In the genomic region with DNA sequence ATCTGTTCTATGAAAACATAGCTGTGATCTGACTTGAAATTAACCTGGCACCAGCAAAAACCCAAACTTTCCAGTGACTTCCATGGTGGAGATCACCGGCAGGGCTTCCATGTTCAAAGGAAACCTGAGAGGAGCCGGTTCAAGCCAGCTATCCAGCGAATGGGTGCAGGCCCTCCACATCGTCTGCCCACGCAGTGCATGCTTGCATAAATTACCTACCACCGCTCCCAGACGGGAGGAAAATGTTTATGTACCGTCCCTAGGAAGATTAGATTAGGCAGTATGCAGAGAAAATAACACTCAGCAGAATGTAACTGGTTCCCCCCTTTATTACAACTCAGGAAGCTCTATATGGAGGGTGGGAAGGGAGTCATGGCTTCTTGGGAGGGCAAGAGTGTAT, we compare ENCODE assay signal across 25 mouse cellular contexts.
DNase-seq lines count a peak whose midpoint lies in the region; ATAC-seq and TF ChIP-seq lines count a peak whose summit lies in the region.
"Had no signal": no experiment of that assay in that cellular context is flagged by ENCODE, and none has a peak within 500 bp of the region (broad histone marks: within the 10 kb centered on the region; RNA-seq: fewer than 3 reads in every experiment).

No protein-coding gene starts in this region.

- no peak for DNase-seq in heart, embryonic 10.5 days (ENCODE audit: low spot score)
- DNase-seq in heart, postnatal 14 days, result no peak
- no peak for DNase-seq in kidney, postnatal 25 days
- DNase-seq in lung, embryonic 14.5 days, result no peak
- DNase-seq in lung, postnatal 36 days, result no peak
- no peak for DNase-seq in cerebellum, adult 11-12 months
- DNase-seq: adrenal gland, postnatal 10 days; cerebellum, adult 9-10 months; embryo, embryonic 11 days; gastrocnemius, postnatal 14 days; layer of hippocampus, adult 9-11 months; right cerebral cortex, postnatal 4 days; thymus, adult 2 months; thymus, postnatal 36 days had no signal

- 42% methylated on average over 8 of the region's 8 CpGs for WGBS in heart, embryonic 10.5 days
- WGBS in kidney, embryonic 15.5 days, result 6% methylated on average over 8 of the region's 8 CpGs
- WGBS in lung, embryonic 14.5 days, result 40% methylated on average over 8 of the region's 8 CpGs

- H3K4me3 ChIP-seq in heart, embryonic 10.5 days, result no peak overlapping the region
- no peak overlapping the region for H3K4me3 ChIP-seq in kidney, embryonic 15.5 days (replicated peaks)
- no peak overlapping the region for H3K4me3 ChIP-seq in lung, embryonic 14.5 days (ENCODE audit: low read depth, low read length)
- H3K4me3 ChIP-seq: liver, embryonic 15.5 days; lung, embryonic 15.5 days; midbrain, embryonic 13.5 days; neural tube, embryonic 13.5 days had no signal

- intact Hi-C loops in heart, postnatal 14 days (cut with DNase I), result no loop called here

- no peaks in the 10 kb centered on the region for H3K9me3 ChIP-seq in heart, embryonic 10.5 days
- H3K9me3 ChIP-seq in kidney, embryonic 15.5 days (replicated peaks), result no peaks in the 10 kb centered on the region
- H3K9me3 ChIP-seq in lung, embryonic 14.5 days (ENCODE audit: low read depth, low read length), result no peaks in the 10 kb centered on the region
- H3K9me3 ChIP-seq: liver, embryonic 15.5 days; lung, embryonic 15.5 days; midbrain, embryonic 13.5 days; neural tube, embryonic 13.5 days had no signal

- ATAC-seq in kidney, embryonic 15.5 days (replicated peaks; ENCODE audit: low FRiP score), result peak; percentile 82
- no peak for ATAC-seq in lung, embryonic 14.5 days (ENCODE audit: insufficient read depth)
- ATAC-seq: forebrain, embryonic 14.5 days; intestine, postnatal 0 days; midbrain, embryonic 13.5 days had no signal

- no peaks in the 10 kb centered on the region for H3K27me3 ChIP-seq in heart, embryonic 10.5 days (ENCODE audit: insufficient read depth, poor library complexity, severe bottlenecking)
- no peaks in the 10 kb centered on the region for H3K27me3 ChIP-seq in kidney, embryonic 15.5 days
- no peaks in the 10 kb centered on the region for H3K27me3 ChIP-seq in lung, embryonic 14.5 days (ENCODE audit: insufficient read depth, low read length)
- H3K27me3 ChIP-seq: liver, embryonic 15.5 days; lung, embryonic 15.5 days; midbrain, embryonic 13.5 days; neural tube, embryonic 13.5 days had no signal

- H3K4me2 ChIP-seq in kidney, embryonic 15.5 days, result no peak overlapping the region
- H3K4me2 ChIP-seq in lung, embryonic 14.5 days, result no peak overlapping the region
- H3K4me2 ChIP-seq: hindbrain, embryonic 14.5 days; liver, embryonic 15.5 days; lung, embryonic 15.5 days; midbrain, embryonic 13.5 days; neural tube, embryonic 13.5 days had no signal

- H3K9ac ChIP-seq in kidney, embryonic 15.5 days, result no peak overlapping the region
- H3K9ac ChIP-seq in lung, embryonic 14.5 days, result no peak overlapping the region
- H3K9ac ChIP-seq: hindbrain, embryonic 14.5 days; liver, embryonic 15.5 days; lung, embryonic 15.5 days; midbrain, embryonic 13.5 days; neural tube, embryonic 13.5 days had no signal

- H3K27ac ChIP-seq in heart, embryonic 10.5 days, result peak overlapping the region; percentile 42; the same call in 1 of the 2 replicates
- 0 out of 2 replicates have a peak overlapping the region, but pooled peaks have one; percentile 10 for H3K27ac ChIP-seq in kidney, embryonic 15.5 days
- peak overlapping the region; percentile 30; the same call in 1 of the 2 replicates for H3K27ac ChIP-seq in lung, embryonic 14.5 days (ENCODE audit: low read depth)
- H3K27ac ChIP-seq: hindbrain, embryonic 14.5 days; liver, embryonic 15.5 days; macrophage; midbrain, embryonic 13.5 days; neural tube, embryonic 13.5 days; stomach, postnatal 0 days had no signal

- 0 out of 2 replicates have a peak, but pooled peaks cover 5% of the 10 kb centered on the region for H3K36me3 ChIP-seq in heart, embryonic 10.5 days
- H3K36me3 ChIP-seq in kidney, embryonic 15.5 days, result 0 out of 2 replicates have a peak, but pooled peaks cover 3% of the 10 kb centered on the region
- H3K36me3 ChIP-seq in lung, embryonic 14.5 days (ENCODE audit: insufficient read depth), result peaks cover 27% of the 10 kb centered on the region; the same call in 1 of the 2 replicates
- H3K36me3 ChIP-seq: G1E; liver, embryonic 15.5 days; midbrain, embryonic 13.5 days; neural tube, embryonic 13.5 days had no signal

- H3K4me1 ChIP-seq in heart, embryonic 10.5 days, result peaks cover 20% of the 10 kb centered on the region
- H3K4me1 ChIP-seq in kidney, embryonic 15.5 days, result peaks cover 16% of the 10 kb centered on the region
- H3K4me1 ChIP-seq in lung, embryonic 14.5 days (ENCODE audit: insufficient read depth), result no peaks in the 10 kb centered on the region
- H3K4me1 ChIP-seq: liver, embryonic 15.5 days; lung, embryonic 15.5 days; neural tube, embryonic 13.5 days had no signal

- TF ChIP-seq CTCF in lung, embryonic 14.5 days (IDR thresholded peaks at IDR 0.05; ENCODE audit: low read depth), result no peak
